In genomic region chr1:20738483-20738882, GRCm38 (mm10) we compare ENCODE assay signal across 21 mouse cellular contexts. TPM values are rescaled to one million over a fixed set of nuclear protein-coding genes. Genes with fewer than 3 reads are reported as not detected.
DNase-seq lines count a peak whose midpoint lies in the region; ATAC-seq and TF ChIP-seq lines count a peak whose summit lies in the region.
"Had no signal": no experiment of that assay in that cellular context is flagged by ENCODE, and none has a peak within 500 bp of the region (broad histone marks: within the 10 kb centered on the region; RNA-seq: fewer than 3 reads in every experiment).

No protein-coding gene starts in this region.

- no peak overlapping the region for H3K9ac ChIP-seq in kidney, embryonic 16.5 days (replicated peaks; ENCODE audit: low read length)
- H3K9ac ChIP-seq in kidney, postnatal 0 days (ENCODE audit: low read depth, low read length), result no peak overlapping the region
- no peak overlapping the region for H3K9ac ChIP-seq in hindbrain, embryonic 13.5 days
- H3K9ac ChIP-seq: embryonic facial prominence, embryonic 12.5 days; hindbrain, embryonic 12.5 days; midbrain, embryonic 12.5 days had no signal

- H3K4me3 ChIP-seq in kidney, embryonic 16.5 days (ENCODE audit: low read length), result no peak overlapping the region
- no peak overlapping the region for H3K4me3 ChIP-seq in kidney, postnatal 0 days (replicated peaks; ENCODE audit: low read depth, low read length)
- H3K4me3 ChIP-seq in hindbrain, embryonic 13.5 days, result no peak overlapping the region
- H3K4me3 ChIP-seq: embryonic facial prominence, embryonic 12.5 days; forebrain, embryonic 10.5 days; hindbrain, embryonic 12.5 days; midbrain, embryonic 12.5 days had no signal

- H3K27me3 ChIP-seq in kidney, embryonic 16.5 days (ENCODE audit: insufficient read depth, low read length), result no peaks in the 10 kb centered on the region
- no peaks in the 10 kb centered on the region for H3K27me3 ChIP-seq in kidney, postnatal 0 days (ENCODE audit: insufficient read depth, low read length)
- no peaks in the 10 kb centered on the region for H3K27me3 ChIP-seq in hindbrain, embryonic 13.5 days
- H3K27me3 ChIP-seq: embryonic facial prominence, embryonic 12.5 days; hindbrain, embryonic 12.5 days; midbrain, embryonic 12.5 days had no signal

- no peaks in the 10 kb centered on the region for H3K9me3 ChIP-seq in kidney, embryonic 16.5 days (ENCODE audit: low read length)
- no peaks in the 10 kb centered on the region for H3K9me3 ChIP-seq in kidney, postnatal 0 days (replicated peaks; ENCODE audit: low read length)
- no peaks in the 10 kb centered on the region for H3K9me3 ChIP-seq in hindbrain, embryonic 13.5 days
- H3K9me3 ChIP-seq: embryonic facial prominence, embryonic 12.5 days; forebrain, embryonic 10.5 days; hindbrain, embryonic 12.5 days; midbrain, embryonic 12.5 days had no signal

- H3K4me2 ChIP-seq in kidney, embryonic 16.5 days (replicated peaks; ENCODE audit: low read depth, low read length), result no peak overlapping the region
- H3K4me2 ChIP-seq in kidney, postnatal 0 days (ENCODE audit: low read length), result no peak overlapping the region
- H3K4me2 ChIP-seq in hindbrain, embryonic 13.5 days, result no peak overlapping the region
- H3K4me2 ChIP-seq: embryonic facial prominence, embryonic 12.5 days; hindbrain, embryonic 12.5 days; midbrain, embryonic 12.5 days had no signal

- no peaks in the 10 kb centered on the region for H3K36me3 ChIP-seq in kidney, embryonic 16.5 days (ENCODE audit: insufficient read depth, low read length)
- no peaks in the 10 kb centered on the region for H3K36me3 ChIP-seq in kidney, postnatal 0 days (ENCODE audit: insufficient read depth, low read length)
- H3K36me3 ChIP-seq in hindbrain, embryonic 13.5 days, result no peaks in the 10 kb centered on the region
- H3K36me3 ChIP-seq: embryonic facial prominence, embryonic 12.5 days; forebrain, embryonic 10.5 days; hindbrain, embryonic 12.5 days; midbrain, embryonic 12.5 days had no signal

- H3K27ac ChIP-seq in kidney, embryonic 16.5 days (ENCODE audit: low read length), result no peak overlapping the region
- no peak overlapping the region for H3K27ac ChIP-seq in kidney, postnatal 0 days
- no peak overlapping the region for H3K27ac ChIP-seq in hindbrain, embryonic 13.5 days
- H3K27ac ChIP-seq: embryonic facial prominence, embryonic 12.5 days; forebrain, embryonic 10.5 days; hindbrain, embryonic 12.5 days; midbrain, embryonic 12.5 days had no signal

- WGBS in kidney, embryonic 16.5 days, result 91% methylated on average over 2 of the region's 2 CpGs
- WGBS in kidney, postnatal 0 days, result 92% methylated on average over 2 of the region's 2 CpGs
- WGBS in hindbrain, embryonic 13.5 days, result 90% methylated on average over 2 of the region's 2 CpGs

- TF ChIP-seq CTCF in kidney, postnatal 0 days (IDR thresholded peaks at IDR 0.05; ENCODE audit: low read depth), result peak; percentile 62

- no peaks in the 10 kb centered on the region for H3K4me1 ChIP-seq in kidney, embryonic 16.5 days (ENCODE audit: insufficient read depth, low read length)
- no peaks in the 10 kb centered on the region for H3K4me1 ChIP-seq in kidney, postnatal 0 days (replicated peaks; ENCODE audit: insufficient read depth, low read length)
- H3K4me1 ChIP-seq in hindbrain, embryonic 13.5 days (replicated peaks), result no peaks in the 10 kb centered on the region
- H3K4me1 ChIP-seq: hindbrain, embryonic 12.5 days; midbrain, embryonic 12.5 days had no signal

- peak; percentile 21 for DNase-seq in embryo, embryonic 10.5 days (ENCODE audit: low spot score)
- no peak for DNase-seq in embryo, embryonic 9.5 days (ENCODE audit: extremely low spot score)
- DNase-seq in kidney, adult 9 months, result peak; percentile 37
- DNase-seq in ES-CJ7 (ENCODE audit: low read depth, low spot score), result peak; percentile 42
- DNase-seq in kidney, postnatal 0 days (ENCODE audit: low spot score), result peak; percentile 60
- DNase-seq in thymus, adult 18-20 months, result no peak
- DNase-seq: cerebellum, adult 11 months; heart, adult 18-20 months; layer of hippocampus, postnatal 36 days; lung, postnatal 4 days had no signal

- ATAC-seq in kidney, embryonic 16.5 days (ENCODE audit: low FRiP score, low TSS enrichment), result no peak
- ATAC-seq in kidney, postnatal 0 days (replicated peaks; ENCODE audit: low FRiP score, low read depth), result no peak
- ATAC-seq in hindbrain, embryonic 13.5 days (ENCODE audit: low FRiP score), result no peak
- ATAC-seq: activated CD4-positive, CD25-positive, alpha-beta regulatory T cell, adult 4 months had no signal

RNA-seq across cellular contexts. Expression of gene Il17a, which starts 7.8 kb away (rescaled TPM):
- not detected in 2 replicates for polyA plus RNA-seq in kidney, embryonic 16.5 days (2015; fragmentation: Nextera tagmentation; extraction: Ambion mirVana)
- polyA plus RNA-seq in kidney, postnatal 0 days (2015; fragmentation: Nextera tagmentation; extraction: Ambion mirVana), result not detected in 2 replicates
- polyA plus RNA-seq in hindbrain, embryonic 13.5 days (2015; fragmentation: Nextera tagmentation; extraction: Ambion mirVana), result not detected in 2 replicates
- polyA plus RNA-seq: activated CD4-positive, CD25-positive, alpha-beta regulatory T cell, adult 4 months; embryonic facial prominence, embryonic 12.5 days; forebrain, embryonic 10.5 days; heart, embryonic 16.5 days; hindbrain, embryonic 12.5 days; limb, embryonic 11.5 days; liver, embryonic 16.5 days; midbrain, embryonic 12.5 days; neural tube, embryonic 11.5 days had no signal

RNA-seq across cellular contexts. Expression of gene Il17f, which starts 51.9 kb away (rescaled TPM):
- not detected in 2 replicates for polyA plus RNA-seq in kidney, embryonic 16.5 days (2015; fragmentation: Nextera tagmentation; extraction: Ambion mirVana)
- not detected in 2 replicates for polyA plus RNA-seq in kidney, postnatal 0 days (2015; fragmentation: Nextera tagmentation; extraction: Ambion mirVana)
- not detected in 2 replicates for polyA plus RNA-seq in hindbrain, embryonic 13.5 days (2015; fragmentation: Nextera tagmentation; extraction: Ambion mirVana)
- polyA plus RNA-seq: activated CD4-positive, CD25-positive, alpha-beta regulatory T cell, adult 4 months; limb, embryonic 11.5 days; liver, embryonic 16.5 days had no signal

Comparison
In these comparisons a context has a peak if more than half of its experiments do, and no peak if none do; other contexts are left out.
1. DNase-seq: peak in embryo, embryonic 10.5 days (single experiment), kidney, adult 9 months (single experiment), ES-CJ7 (single experiment) and kidney, postnatal 0 days (single experiment); none in embryo, embryonic 9.5 days (single experiment) and thymus, adult 18-20 months (0 of 2).